Mouse (Mus musculus): Measurements from ENCODE around the gene Ncoa3. TPM values are rescaled to one million over a fixed set of nuclear protein-coding genes. Genes with fewer than 3 reads are reported as not detected.

Ncoa3 gene
- polyA plus RNA-seq (2014; fragmentation: Illumina TruSeq; extraction: RNeasy Lipid Tissue Mini Kit (QIAGEN cat#74804); ENCODE audit: low read depth, low replicate concordance), result 16.5 TPM

DNA sequence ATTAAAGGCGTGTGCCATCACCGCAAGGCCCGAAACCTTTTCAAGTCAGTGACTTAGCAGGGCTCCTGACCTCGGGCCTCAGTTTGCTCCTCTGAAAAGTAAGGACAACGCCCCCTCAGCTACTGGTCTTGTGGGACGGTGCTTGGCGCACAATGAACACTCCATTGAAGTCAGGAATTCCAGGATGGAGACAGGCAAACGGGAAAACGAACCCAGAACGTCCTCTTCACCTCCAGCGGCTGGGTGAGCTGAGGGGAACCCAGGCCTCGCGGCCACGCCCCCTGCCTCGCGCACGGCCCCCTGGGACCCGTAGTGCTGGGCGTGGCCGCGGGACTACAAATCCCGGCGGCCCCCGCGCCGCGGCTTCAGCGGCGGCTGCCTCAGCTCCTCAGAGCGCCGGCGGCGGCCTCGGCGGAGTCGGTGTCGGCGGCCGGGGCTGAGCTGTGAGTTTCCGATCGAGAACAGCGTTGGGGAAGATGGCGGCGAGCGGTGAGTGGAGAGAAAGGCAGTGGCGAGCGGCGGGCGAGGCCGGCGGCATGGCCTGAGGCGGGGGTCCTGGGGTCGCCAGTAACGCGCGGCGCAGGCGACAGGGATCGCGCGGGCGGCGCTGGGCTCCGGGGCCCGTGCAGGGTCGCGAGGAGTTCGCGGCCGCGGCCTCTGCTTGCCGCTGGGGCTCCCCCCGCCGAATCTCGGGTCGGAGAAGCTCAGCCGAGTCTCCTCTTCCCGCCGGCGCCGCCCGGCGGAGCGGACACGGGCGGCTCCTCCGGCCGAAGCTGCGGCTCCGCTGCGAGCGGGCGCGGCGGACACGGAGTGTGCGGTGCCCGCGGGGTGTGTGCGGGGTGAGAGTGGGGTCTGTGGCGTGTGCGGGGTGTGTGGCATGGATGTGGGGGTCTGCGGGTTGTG lies at the start of gene Ncoa3:
Ncoa3 (plus strand) TSS at position 367 of the 903 bp plus-strand sequence.

Other genes with a start within 250 kb of the Ncoa3 start
- gene Zmynd8, start 93.6 kb upstream of the Ncoa3 start, polyA plus RNA-seq (2014; fragmentation: Illumina TruSeq; extraction: RNeasy Lipid Tissue Mini Kit (QIAGEN cat#74804); ENCODE audit: low read depth, low replicate concordance), result 5.6 TPM
- 3.0 TPM for gene Sulf2, start 163.0 kb downstream of the Ncoa3 start, polyA plus RNA-seq (2014; fragmentation: Illumina TruSeq; extraction: RNeasy Lipid Tissue Mini Kit (QIAGEN cat#74804); ENCODE audit: low read depth, low replicate concordance)

Measured in testis, adult 10 weeks (tissue).